Mouse (Mus musculus) v-Abl transformed pro-B cells (cell line): ENCODE measurements around the gene Csnk1e.

Experiments
- in situ Hi-C, 2 experiments: fragments of 400-800 bp; cut with MboI; formaldehyde crosslinking; loops; one replicate each; pipeline ENCODE4 v1.15.1; 2025; ENCODE audit not compliant: unreplicated experiment in 2 of 2

Csnk1e gene

GRCm38 (mm10) chr15:79369452-79370280 lies 85.7 kb downstream of the Csnk1e start:
- in situ Hi-C loops = loop anchor here in 1 of 2 experiments (5.0 to 10.0 kb wide), 3 partner anchors 52 to 105 kb away; no protein-coding TSS in a partner anchor

- in situ Hi-C loops = no loop called here
Observed at GRCm38 (mm10) chr15:79368861-79369440, 86.4 kb downstream of the Csnk1e start.

DNA sequence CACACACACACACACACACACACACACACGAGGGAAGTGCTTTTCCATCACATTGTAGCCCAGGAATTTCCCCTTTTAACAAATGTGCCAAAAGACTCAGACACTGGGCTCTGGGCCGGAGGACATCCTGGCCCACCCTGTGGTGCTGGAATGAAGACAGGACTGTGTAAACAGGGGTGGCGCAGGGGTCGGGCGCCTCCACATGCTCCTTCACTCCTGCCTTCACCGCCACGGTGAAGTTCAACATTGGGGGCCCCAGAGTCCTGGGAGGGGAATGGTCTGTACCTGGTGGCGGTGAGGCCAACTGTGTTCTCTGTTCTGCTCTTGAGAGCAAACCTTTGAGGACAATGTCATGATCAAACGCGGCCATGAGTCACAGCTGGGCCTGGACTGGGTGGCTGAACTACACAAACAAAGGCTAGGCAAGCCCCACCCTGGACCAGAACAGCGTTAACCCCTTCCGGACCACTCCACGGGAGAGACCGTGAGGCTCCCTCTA lies 87.0 kb downstream of the Csnk1e start:
- in situ Hi-C loops = no loop called here
